Mouse (Mus musculus) limb, embryonic 10.5 days (tissue): ENCODE measurements around the gene Dmxl2. TPM values are rescaled to one million over a fixed set of nuclear protein-coding genes. Genes with fewer than 3 reads are reported as not detected.

Experiments
- DNase-seq: peaks from one replicate; pipeline ENCODE4 v3.0.0-alpha.2; 2017; ENCODE audit warnings: low spot score
- H3K27ac ChIP-seq: fragments of 300-500 bp; sonication (generic); 2 replicates; pipeline ENCODE4 v1.5.1; 2016; ENCODE audit warnings: mild to moderate bottlenecking
- H3K27me3 ChIP-seq: fragments of 300-500 bp; sonication (generic); 2 replicates; pipeline ENCODE4 v1.6.1; 2016; ENCODE audit warnings: low read depth, mild to moderate bottlenecking; ENCODE audit not compliant: poor library complexity, severe bottlenecking
- H3K36me3 ChIP-seq: fragments of 300-500 bp; sonication (generic); 2 replicates; pipeline ENCODE4 v1.6.1; 2016; ENCODE audit warnings: mild to moderate bottlenecking, moderate library complexity
- H3K4me1 ChIP-seq: fragments of 300-500 bp; sonication (generic); 2 replicates; pipeline ENCODE4 v1.6.1; 2016
- H3K4me3 ChIP-seq: fragments of 300-500 bp; sonication (generic); 2 replicates; pipeline ENCODE4 v1.5.1; 2016; ENCODE audit warnings: mild to moderate bottlenecking, moderate library complexity
- H3K9me3 ChIP-seq: fragments of 300-500 bp; sonication (generic); replicated peaks from 2 replicates; pipeline ENCODE4 v1.6.1; 2016; ENCODE audit warnings: mild to moderate bottlenecking
- WGBS: fragments of 180-500 bp; shearing (Covaris S2); methylation state at CpG from one replicate; pipeline ENCODE4 v1.1.7; 2016; 5-methylcytosine and 5-hydroxymethylcytosine counted together
- polyA plus RNA-seq: library from polyadenylated mRNA; unstranded; fragments of >200 nt; fragmentation: Nextera tagmentation; extraction: Ambion mirVana; gene quantifications from 2 replicates; pipeline ENCODE4 v1.2.1, GENCODE M21; 2016

The Dmxl2 gene
- polyA plus RNA-seq, 1 experiment from 2014 or later: 5.3 TPM

- Histone ChIP-seq H3K4me3 (no peak overlapping the region), H3K27ac (no peak overlapping the region), H3K4me1 (no peaks in the 10 kb centered on the region), H3K9me3 (no peaks in the 10 kb centered on the region), H3K36me3 (no peaks in the 10 kb centered on the region), H3K27me3 (no peaks in the 10 kb centered on the region)
- WGBS: 87% methylated on average over 8 of the region's 8 CpGs
- no peak for DNase-seq
These were observed 144.7 kb downstream of the Dmxl2 start for GRCm38 (mm10) chr9:54356756-54357155.

- Histone ChIP-seq H3K4me3 (no peak overlapping the region), H3K9me3 (no peaks in the 10 kb centered on the region), H3K4me1 (no peaks in the 10 kb centered on the region), H3K36me3 (no peaks in the 10 kb centered on the region), H3K27me3 (no peaks in the 10 kb centered on the region), H3K27ac (no peak overlapping the region)
- WGBS: 79% methylated on average over 7 of the region's 7 CpGs
- no peak for DNase-seq
These were observed 159.4 kb downstream of the Dmxl2 start for GRCm38 (mm10) chr9:54342026-54342425.

GRCm38 (mm10) chr9:54336532-54337144 lies 164.8 kb downstream of the Dmxl2 start:
- H3K4me1 ChIP-seq: no peaks in the 10 kb centered on the region
- peak; percentile 59 for DNase-seq
- H3K36me3 ChIP-seq: no peaks in the 10 kb centered on the region
- H3K27me3 ChIP-seq: no peaks in the 10 kb centered on the region
- H3K4me3 ChIP-seq: no peak overlapping the region
- no peaks in the 10 kb centered on the region for H3K9me3 ChIP-seq
- no peak overlapping the region for H3K27ac ChIP-seq
- WGBS: 47% methylated on average over 6 of the region's 6 CpGs

GRCm38 (mm10) chr9:54335582-54335981 lies 165.8 kb downstream of the Dmxl2 start:
- 87% methylated on average over 12 of the region's 12 CpGs for WGBS
- H3K9me3 ChIP-seq: no peaks in the 10 kb centered on the region
- H3K27ac ChIP-seq: no peak overlapping the region
- no peaks in the 10 kb centered on the region for H3K27me3 ChIP-seq
- no peaks in the 10 kb centered on the region for H3K36me3 ChIP-seq
- H3K4me1 ChIP-seq: no peaks in the 10 kb centered on the region
- no peak for DNase-seq
- no peak overlapping the region for H3K4me3 ChIP-seq

- WGBS: 94% methylated on average over 7 of the region's 7 CpGs
- no peak overlapping the region for H3K4me3 ChIP-seq
- H3K4me1 ChIP-seq: no peaks in the 10 kb centered on the region
- H3K9me3 ChIP-seq: no peaks in the 10 kb centered on the region
- no peaks in the 10 kb centered on the region for H3K27me3 ChIP-seq
- DNase-seq: no peak
- H3K36me3 ChIP-seq: no peaks in the 10 kb centered on the region
- H3K27ac ChIP-seq: no peak overlapping the region
These were observed 172.2 kb downstream of the Dmxl2 start for GRCm38 (mm10) chr9:54329201-54329600.

GRCm38 (mm10) chr9:54323456-54323855 lies 178.0 kb downstream of the Dmxl2 start:
- Histone ChIP-seq H3K27ac (no peak overlapping the region), H3K9me3 (no peaks in the 10 kb centered on the region), H3K4me3 (no peak overlapping the region), H3K4me1 (peaks cover 24% of the 10 kb centered on the region), H3K27me3 (no peaks in the 10 kb centered on the region), H3K36me3 (no peaks in the 10 kb centered on the region)
- 47% methylated on average over 8 of the region's 8 CpGs for WGBS
- DNase-seq: no peak

GRCm38 (mm10) chr9:54316363-54316762 lies 185.1 kb downstream of the Dmxl2 start:
- no peaks in the 10 kb centered on the region for H3K9me3 ChIP-seq
- no peak overlapping the region for H3K27ac ChIP-seq
- no peak for DNase-seq
- H3K4me1 ChIP-seq: peaks cover 24% of the 10 kb centered on the region
- no peaks in the 10 kb centered on the region for H3K36me3 ChIP-seq
- H3K27me3 ChIP-seq: no peaks in the 10 kb centered on the region
- 77% methylated on average over 9 of the region's 9 CpGs for WGBS
- no peak overlapping the region for H3K4me3 ChIP-seq

Other genes starting within 250 kb of the Dmxl2 start
- gene Cyp19a1, start 233.5 kb downstream of the Dmxl2 start, polyA plus RNA-seq: not detected in 2 replicates
- gene Gldn, start 215.1 kb downstream of the Dmxl2 start, polyA plus RNA-seq: 0.30 and 0.35 TPM in 2 replicates
- not detected in 2 replicates for gene Sh2d7, start 37.4 kb upstream of the Dmxl2 start, polyA plus RNA-seq
- 7.9 and 12.7 TPM in 2 replicates for gene Cib2, start 58.6 kb upstream of the Dmxl2 start, polyA plus RNA-seq
- 124 and 136 TPM in 2 replicates for gene Idh3a, start 84.7 kb upstream of the Dmxl2 start, polyA plus RNA-seq
- gene Acsbg1, start 160.2 kb upstream of the Dmxl2 start, polyA plus RNA-seq: 0.31 and 0.60 TPM in 2 replicates
- gene Dnaja4, start 197.2 kb upstream of the Dmxl2 start, polyA plus RNA-seq: 2.7 and 2.9 TPM in 2 replicates
- gene Wdr61, start 232.9 kb upstream of the Dmxl2 start, polyA plus RNA-seq: 178 and 190 TPM in 2 replicates